Mouse (Mus musculus) Muller cell, postnatal 12 days (primary cell): Measurements from ENCODE around the gene Pecr.
"Not testable (repeated sequence)": the region's sequence is repeated elsewhere in the genome, so short reads cannot be mapped to it uniquely, and the experiment has no call there.

ENCODE experiments used
- DNase-seq: peaks from one replicate; pipeline ENCODE4 v3.0.0-alpha.2; 2015; ENCODE audit errors: inconsistent ontology term

The Pecr gene

GRCm38 (mm10) chr1:72237007-72237775 lies 46.9 kb downstream of the Pecr start:
- peak; percentile 64 for DNase-seq

GRCm38 (mm10) chr1:72236363-72237006 lies 47.6 kb downstream of the Pecr start:
- DNase-seq = peak; percentile 80

- not testable (repeated sequence) for DNase-seq
Measured at GRCm38 (mm10) chr1:72232592-72232991, 51.5 kb downstream of the Pecr start.

GRCm38 (mm10) chr1:72228974-72229373 lies 55.1 kb downstream of the Pecr start:
- no peak for DNase-seq

- DNase-seq = peak; percentile 62
Measured at GRCm38 (mm10) chr1:72227546-72227945, 56.6 kb downstream of the Pecr start.

GRCm38 (mm10) chr1:72226887-72227481 lies 57.1 kb downstream of the Pecr start:
- peak; percentile 80 for DNase-seq

GRCm38 (mm10) chr1:72226172-72226886 lies 57.8 kb downstream of the Pecr start:
- peak; percentile 92 for DNase-seq

GRCm38 (mm10) chr1:72225720-72226171 lies 58.4 kb downstream of the Pecr start:
- DNase-seq = peak; percentile 89

GRCm38 (mm10) chr1:72225054-72225718 lies 58.9 kb downstream of the Pecr start:
- DNase-seq = no peak

GRCm38 (mm10) chr1:72220008-72220407 lies 64.1 kb downstream of the Pecr start:
- no peak for DNase-seq

GRCm38 (mm10) chr1:72219116-72219515 lies 65.0 kb downstream of the Pecr start:
- DNase-seq = no peak

GRCm38 (mm10) chr1:72218626-72219025 lies 65.5 kb downstream of the Pecr start:
- no peak for DNase-seq

- no peak for DNase-seq
Measured at GRCm38 (mm10) chr1:72216761-72217160, 67.4 kb downstream of the Pecr start.

- no peak for DNase-seq
Measured at GRCm38 (mm10) chr1:72215174-72215573, 68.9 kb downstream of the Pecr start.

- peak; percentile 66 for DNase-seq
Measured at GRCm38 (mm10) chr1:72214470-72214961, 69.6 kb downstream of the Pecr start.

GRCm38 (mm10) chr1:72213954-72214353 lies 70.2 kb downstream of the Pecr start:
- no peak for DNase-seq

- peak; percentile 80 for DNase-seq
Measured at GRCm38 (mm10) chr1:72211701-72212699, 72.1 kb downstream of the Pecr start, which contains the start of gene Mreg. Gene Mreg, minus strand, starts transcription at chr1:72212307.

GRCm38 (mm10) chr1:72210803-72211679 lies 73.1 kb downstream of the Pecr start:
- peak; percentile 22 for DNase-seq
